Mouse (Mus musculus) left cerebral cortex, postnatal 4 days (tissue): Measurements from ENCODE around the gene Nr4a1. TPM values are rescaled to one million over a fixed set of nuclear protein-coding genes. Genes with fewer than 3 reads are reported as not detected.

Source experiments
- total RNA-seq, 2 experiments: library from RNA; stranded (reverse); gene quantifications; 2 replicates each; pipeline ENCODE4 v1.2.3; 2021

Gene Nr4a1
- total RNA-seq, 2 experiments from 2014 or later, result 20.1 to 22.6 TPM

Other genes with a start within 250 kb of the Nr4a1 start
- not detected for gene Gm47841, start 206.9 kb upstream of the Nr4a1 start, total RNA-seq
- 1 to 10 TPM in 1 of 2 experiments, under 1 TPM in 1; 0.70 to 1.0 TPM for gene Fignl2, start 175.7 kb upstream of the Nr4a1 start, total RNA-seq
- not detected for gene Ankrd33, start 138.5 kb upstream of the Nr4a1 start, total RNA-seq
- gene Acvrl1, start 125.7 kb upstream of the Nr4a1 start, total RNA-seq, result 1 to 10 TPM; 8.4 to 9.7 TPM
- gene Acvr1b, start 80.2 kb upstream of the Nr4a1 start, total RNA-seq, result 10 to 100 TPM; 96.1 to 98.6 TPM
- gene Grasp, start 30.1 kb upstream of the Nr4a1 start, total RNA-seq, result 10 to 100 TPM; 12.3 to 13.5 TPM
- gene Atg101, start 30.0 kb downstream of the Nr4a1 start, total RNA-seq, result 10 to 100 TPM; 36.5 to 37.1 TPM
- gene 6030408B16Rik, start 38.9 kb downstream of the Nr4a1 start, total RNA-seq, result under 1 TPM in 1 of 2 experiments, not detected in 1; 0.56 TPM
- under 1 TPM; 0.46 to 0.60 TPM for gene Krt80, start 115.9 kb downstream of the Nr4a1 start, total RNA-seq
- gene Krt7, start 156.8 kb downstream of the Nr4a1 start, total RNA-seq, result under 1 TPM in 1 of 2 experiments, not detected in 1; 0.16 TPM
- under 1 TPM; 0.24 to 0.38 TPM for gene Krt87, start 184.5 kb downstream of the Nr4a1 start, total RNA-seq
- not detected for gene Krt88, start 193.5 kb downstream of the Nr4a1 start, total RNA-seq
- not detected for gene Krt81, start 209.5 kb downstream of the Nr4a1 start, total RNA-seq
- gene Krt86, start 219.2 kb downstream of the Nr4a1 start, total RNA-seq, result not detected
- gene Krt83, start 237.2 kb downstream of the Nr4a1 start, total RNA-seq, result not detected